In the genomic region with DNA sequence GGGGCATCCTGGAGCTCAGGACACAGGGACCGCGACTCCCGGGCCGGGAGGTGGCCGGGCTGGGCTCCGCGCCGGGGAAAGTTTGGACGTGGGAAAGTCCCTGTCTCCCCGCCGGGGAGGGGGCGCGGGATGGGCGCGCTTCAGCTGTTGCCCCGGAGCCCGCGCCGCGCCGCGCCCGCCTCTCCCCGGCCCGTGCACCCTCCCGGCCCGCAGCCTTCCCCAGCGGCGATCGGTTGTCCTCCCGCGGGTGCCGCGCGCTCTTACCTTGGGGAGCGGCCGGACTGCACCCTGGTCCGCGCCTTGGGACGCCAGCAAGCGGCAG, we compare ENCODE assay signal across 8 mouse cellular contexts. TPM values are rescaled to one million over a fixed set of nuclear protein-coding genes. Genes with fewer than 3 reads are reported as not detected.
DNase-seq lines count a peak whose midpoint lies in the region; ATAC-seq and TF ChIP-seq lines count a peak whose summit lies in the region.

No protein-coding gene starts in this region.

- no peak for DNase-seq in kidney, postnatal 0 days (ENCODE audit: low spot score)
- no peak for DNase-seq in kidney, adult 8-10 months
- no peak for DNase-seq in hindbrain, embryonic 14.5 days (ENCODE audit: low spot score)
- no peak for DNase-seq in gastrocnemius, postnatal 14 days
- no peak for DNase-seq in frontal cortex, postnatal 10 days (ENCODE audit: low spot score in 2 of 2)
- DNase-seq in spleen, postnatal 14 days (ENCODE audit: low spot score in 2 of 2) = no peak

- H3K4me2 ChIP-seq in kidney, postnatal 0 days (ENCODE audit: low read length) = peak overlapping the region; percentile 97
- H3K4me2 ChIP-seq in embryonic facial prominence, embryonic 12.5 days (replicated peaks) = peak overlapping the region; percentile 98
- H3K4me2 ChIP-seq in hindbrain, embryonic 14.5 days (replicated peaks) = peak overlapping the region; percentile 97
- H3K4me2 ChIP-seq in midbrain, embryonic 15.5 days = peak overlapping the region; percentile 94

- no peak for TF ChIP-seq CTCF in kidney, postnatal 0 days (IDR thresholded peaks at IDR 0.05; ENCODE audit: low read depth)

- no peaks in the 10 kb centered on the region for H3K36me3 ChIP-seq in kidney, postnatal 0 days (ENCODE audit: insufficient read depth, low read length)
- H3K36me3 ChIP-seq in embryonic facial prominence, embryonic 12.5 days = no peaks in the 10 kb centered on the region
- H3K36me3 ChIP-seq in hindbrain, embryonic 14.5 days (replicated peaks; ENCODE audit: control insufficient read depth, insufficient read depth) = no peaks in the 10 kb centered on the region
- no peaks in the 10 kb centered on the region for H3K36me3 ChIP-seq in midbrain, embryonic 15.5 days (replicated peaks)

- peak overlapping the region; percentile 44 for H3K9ac ChIP-seq in kidney, postnatal 0 days (ENCODE audit: low read depth, low read length)
- H3K9ac ChIP-seq in embryonic facial prominence, embryonic 12.5 days = peak overlapping the region; percentile 63
- peak overlapping the region; percentile 82 for H3K9ac ChIP-seq in hindbrain, embryonic 14.5 days
- peak overlapping the region; percentile 85 for H3K9ac ChIP-seq in midbrain, embryonic 15.5 days

- H3K4me1 ChIP-seq in kidney, postnatal 0 days (replicated peaks; ENCODE audit: insufficient read depth, low read length) = peaks cover 18% of the 10 kb centered on the region
- peaks cover 21% of the 10 kb centered on the region; the same call in 1 of the 2 replicates for H3K4me1 ChIP-seq in embryonic facial prominence, embryonic 12.5 days
- peaks cover 26% of the 10 kb centered on the region for H3K4me1 ChIP-seq in hindbrain, embryonic 14.5 days (replicated peaks; ENCODE audit: control insufficient read depth, insufficient read depth, low read length)
- peaks cover 49% of the 10 kb centered on the region for H3K4me1 ChIP-seq in midbrain, embryonic 15.5 days

- 0 out of 2 replicates have a peak, but pooled peaks have one; percentile 12 for ATAC-seq in kidney, postnatal 0 days (replicated peaks; ENCODE audit: low FRiP score, low read depth)
- ATAC-seq in embryonic facial prominence, embryonic 12.5 days (ENCODE audit: insufficient number of reproducible peaks, insufficient read depth, low FRiP score, low TSS enrichment) = peak; percentile 24
- peak; percentile 41; the same call in 1 of the 2 replicates for ATAC-seq in hindbrain, embryonic 14.5 days (ENCODE audit: low FRiP score)
- ATAC-seq in midbrain, embryonic 15.5 days (replicated peaks) = peak; percentile 50

- peaks cover 65% of the 10 kb centered on the region for H3K27me3 ChIP-seq in kidney, postnatal 0 days (ENCODE audit: insufficient read depth, low read length)
- peaks cover 98% of the 10 kb centered on the region for H3K27me3 ChIP-seq in embryonic facial prominence, embryonic 12.5 days
- peaks cover 69% of the 10 kb centered on the region for H3K27me3 ChIP-seq in hindbrain, embryonic 14.5 days (ENCODE audit: control insufficient read depth, insufficient read depth, low read length)
- peaks cover 22% of the 10 kb centered on the region; the same call in 1 of the 2 replicates for H3K27me3 ChIP-seq in midbrain, embryonic 15.5 days (replicated peaks)

- H3K9me3 ChIP-seq in kidney, postnatal 0 days (replicated peaks; ENCODE audit: low read length) = no peaks in the 10 kb centered on the region
- H3K9me3 ChIP-seq in embryonic facial prominence, embryonic 12.5 days = no peaks in the 10 kb centered on the region
- H3K9me3 ChIP-seq in hindbrain, embryonic 14.5 days (ENCODE audit: control insufficient read depth, low read length) = no peaks in the 10 kb centered on the region
- H3K9me3 ChIP-seq in midbrain, embryonic 15.5 days = no peaks in the 10 kb centered on the region

- peak overlapping the region; percentile 50 for H3K4me3 ChIP-seq in kidney, postnatal 0 days (replicated peaks; ENCODE audit: low read depth, low read length)
- peak overlapping the region; percentile 60 for H3K4me3 ChIP-seq in embryonic facial prominence, embryonic 12.5 days
- H3K4me3 ChIP-seq in hindbrain, embryonic 14.5 days (replicated peaks; ENCODE audit: low read length) = peak overlapping the region; percentile 59
- peak overlapping the region; percentile 72 for H3K4me3 ChIP-seq in midbrain, embryonic 15.5 days

- WGBS in kidney, postnatal 0 days = 1% methylated on average over 34 of the region's 41 CpGs
- 0% methylated on average over 22 of the region's 41 CpGs for WGBS in embryonic facial prominence, embryonic 12.5 days
- WGBS in hindbrain, embryonic 14.5 days = 0% methylated on average over 34 of the region's 41 CpGs
- under 1% methylated on average over 31 of the region's 41 CpGs for WGBS in midbrain, embryonic 15.5 days

- intact Hi-C loops in gastrocnemius, postnatal 14 days (cut with DNase I; ENCODE audit: low total_unique reads) = loop anchor here (10.0 kb wide), 1 partner anchor 101 kb away; no protein-coding TSS in a partner anchor

- H3K27ac ChIP-seq in kidney, postnatal 0 days = no peak overlapping the region
- H3K27ac ChIP-seq in embryonic facial prominence, embryonic 12.5 days = no peak overlapping the region
- H3K27ac ChIP-seq in hindbrain, embryonic 14.5 days = peak overlapping the region; percentile 72
- peak overlapping the region; percentile 87 for H3K27ac ChIP-seq in midbrain, embryonic 15.5 days

RNA-seq across cellular contexts. Expression of gene Cdh22, which starts 0.4 kb away (rescaled TPM):
- 1.5 and 1.6 TPM in 2 replicates for polyA plus RNA-seq in kidney, postnatal 0 days (2015; fragmentation: Nextera tagmentation; extraction: Ambion mirVana)
- polyA plus RNA-seq in embryonic facial prominence, embryonic 12.5 days (2016; fragmentation: Nextera tagmentation; extraction: Ambion mirVana) = 1.4 and 1.9 TPM in 2 replicates
- 12.4 and 15.4 TPM in 2 replicates for polyA plus RNA-seq in hindbrain, embryonic 14.5 days (2014; fragmentation: Nextera tagmentation; extraction: Ambion mirVana)
- 20.8 and 21.2 TPM in 2 replicates for polyA plus RNA-seq in midbrain, embryonic 15.5 days (2015; fragmentation: Nextera tagmentation; extraction: Ambion mirVana)
- total RNA-seq in gastrocnemius, postnatal 14 days (2021) = under 1 TPM; 0.13 to 0.18 TPM

RNA-seq across cellular contexts. Expression of gene Slc35c2, which starts 53.4 kb away (rescaled TPM):
- 51.6 and 55.7 TPM in 2 replicates for polyA plus RNA-seq in kidney, postnatal 0 days (2015; fragmentation: Nextera tagmentation; extraction: Ambion mirVana)
- 52.8 and 57.0 TPM in 2 replicates for polyA plus RNA-seq in embryonic facial prominence, embryonic 12.5 days (2016; fragmentation: Nextera tagmentation; extraction: Ambion mirVana)
- polyA plus RNA-seq in hindbrain, embryonic 14.5 days (2014; fragmentation: Nextera tagmentation; extraction: Ambion mirVana) = 60.1 and 60.8 TPM in 2 replicates
- 72.8 and 74.1 TPM in 2 replicates for polyA plus RNA-seq in midbrain, embryonic 15.5 days (2015; fragmentation: Nextera tagmentation; extraction: Ambion mirVana)
- 10 to 100 TPM; 16.4 to 16.8 TPM for total RNA-seq in gastrocnemius, postnatal 14 days (2021)

Comparison
In these comparisons a context has a peak if more than half of its experiments do, and no peak if none do; other contexts are left out.
1. H3K27ac ChIP-seq: peak in hindbrain, embryonic 14.5 days (single experiment) and midbrain, embryonic 15.5 days (single experiment); none in kidney, postnatal 0 days (single experiment) and embryonic facial prominence, embryonic 12.5 days (single experiment).
2. Peak in every context shown above with its lines, with median percentiles within 50 percentile points of each other: ATAC-seq, H3K4me2 ChIP-seq, H3K4me3 ChIP-seq and H3K9ac ChIP-seq.